Mouse (Mus musculus): ENCODE measurements at regions not wholly inside any gene's neighbourhood (a gene's known extent, or its start where the extent isn't known, plus 50 kb on each side); places are given as distances from the start of the nearest gene placed in this dataset.
A peak's percentile ranks its signal among the peaks of the same experiment; 100 is the strongest.

DNA sequence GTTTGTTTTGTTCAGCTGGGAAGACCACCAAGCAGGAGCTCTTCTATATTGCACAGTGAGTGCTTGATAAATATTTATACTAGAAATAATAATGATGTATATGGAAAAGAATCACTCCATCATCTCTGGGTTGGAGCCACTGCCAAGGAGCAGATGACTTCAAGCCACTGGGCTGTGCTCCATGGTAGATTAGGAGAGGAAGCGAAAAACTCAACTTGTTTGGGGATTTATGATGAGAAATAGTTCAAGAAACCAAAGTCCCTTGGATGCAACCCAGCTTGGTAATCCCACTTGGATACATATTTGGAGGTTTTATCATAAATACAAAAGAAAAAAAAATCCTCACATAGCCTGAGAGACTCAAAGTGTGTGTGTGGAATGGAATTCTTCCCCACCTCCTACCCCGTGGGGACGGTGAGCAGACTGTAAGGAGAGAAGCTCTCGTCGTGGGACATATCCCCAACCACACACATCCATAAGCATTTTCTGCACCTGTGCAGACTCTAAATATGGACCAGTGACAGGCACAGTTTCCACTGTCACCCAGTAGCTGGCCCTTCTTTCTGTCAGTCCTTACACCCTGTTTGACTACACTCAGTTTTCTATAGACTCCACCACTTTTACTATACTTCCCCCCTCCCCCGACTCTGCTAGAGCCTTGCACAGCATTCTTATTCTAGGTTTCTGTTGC is 176.4 kb upstream of the Hmga2 start:
- Histone ChIP-seq H3K4me1 (ENCODE audit: insufficient read depth) (0 out of 2 replicates have a peak, but pooled peaks cover 5% of the 10 kb centered on the region), H3K4me3 (ENCODE audit: low read depth, low read length) (no peak overlapping the region), H3K9ac (no peak overlapping the region), H3K27ac (ENCODE audit: low read depth, low read length) (no peak overlapping the region), H3K36me3 (ENCODE audit: insufficient read depth) (no peaks in the 10 kb centered on the region), H3K9me3 (ENCODE audit: low read length) (0 out of 2 replicates have a peak, but pooled peaks cover 4% of the 10 kb centered on the region), H3K4me2 (ENCODE audit: low read depth) (no peak overlapping the region), H3K27me3 (ENCODE audit: insufficient read depth, low read length) (no peaks in the 10 kb centered on the region; the same call in 1 of the 2 replicates)
- DNase-seq (no peak), ATAC-seq (no peak)
- 90% methylated on average over 6 of the region's 6 CpGs for WGBS
- TF ChIP-seq CTCF (IDR thresholded peaks at IDR 0.05; ENCODE audit: low read depth): no peak

DNA sequence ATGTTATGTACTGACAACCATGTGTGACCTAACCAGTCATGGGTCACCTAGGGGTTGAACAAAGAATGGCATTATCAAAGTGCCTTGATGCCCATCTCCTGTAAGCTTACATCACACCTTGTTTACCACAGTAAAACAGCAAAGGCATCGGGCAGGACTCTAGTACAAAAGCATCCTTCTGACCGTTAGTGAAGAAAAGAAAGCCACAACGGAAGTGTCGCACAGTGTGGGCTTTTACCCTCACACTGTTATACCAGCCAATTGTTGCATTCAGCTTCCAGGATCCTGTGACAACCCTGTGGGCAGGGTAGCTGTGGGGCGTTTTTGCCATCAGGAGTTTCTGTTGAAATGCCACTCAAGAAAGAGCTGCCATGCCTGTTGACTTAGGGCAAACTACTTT is 175.6 kb upstream of the Hmga2 start:
- WGBS: 90% methylated on average over 5 of the region's 5 CpGs
- Histone ChIP-seq H3K27ac (ENCODE audit: low read depth, low read length) (no peak overlapping the region), H3K9me3 (ENCODE audit: low read length) (0 out of 2 replicates have a peak, but pooled peaks cover 4% of the 10 kb centered on the region), H3K4me2 (ENCODE audit: low read depth) (no peak overlapping the region), H3K4me1 (ENCODE audit: insufficient read depth) (peaks cover 5% of the 10 kb centered on the region; the same call in 1 of the 2 replicates), H3K9ac (no peak overlapping the region), H3K4me3 (ENCODE audit: low read depth, low read length) (no peak overlapping the region), H3K27me3 (ENCODE audit: insufficient read depth, low read length) (no peaks in the 10 kb centered on the region; the same call in 1 of the 2 replicates), H3K36me3 (ENCODE audit: insufficient read depth) (no peaks in the 10 kb centered on the region)
- no peak for TF ChIP-seq CTCF (IDR thresholded peaks at IDR 0.05; ENCODE audit: low read depth)
- ATAC-seq: no peak
- DNase-seq: no peak

DNA sequence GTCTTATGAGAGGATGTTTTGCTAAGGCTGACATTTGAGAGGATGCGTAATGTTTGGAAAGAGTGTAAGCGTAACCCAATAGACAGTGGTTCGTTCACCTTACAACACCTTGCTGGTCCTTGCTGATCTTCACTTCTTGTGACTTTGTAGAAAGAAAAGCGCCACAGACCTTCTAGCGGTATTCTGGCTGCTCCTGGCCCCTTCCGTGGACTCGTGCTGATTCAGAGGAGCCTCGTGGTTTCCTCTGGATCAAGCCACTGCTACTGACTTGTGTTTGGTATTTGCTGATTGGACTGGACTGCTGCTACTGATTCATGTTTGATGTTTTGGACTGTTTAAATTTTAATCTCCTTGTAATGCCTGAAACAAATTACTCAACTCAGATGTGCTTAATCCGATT is 174.1 kb upstream of the Hmga2 start:
- no peaks in the 10 kb centered on the region for H3K36me3 ChIP-seq (ENCODE audit: insufficient read depth)
- 95% methylated on average over 9 of the region's 9 CpGs for WGBS
- 0 out of 2 replicates have a peak, but pooled peaks cover 4% of the 10 kb centered on the region for H3K9me3 ChIP-seq (ENCODE audit: low read length)
- H3K4me3 ChIP-seq (ENCODE audit: low read depth, low read length): no peak overlapping the region
- H3K4me1 ChIP-seq (ENCODE audit: insufficient read depth): peaks cover 5% of the 10 kb centered on the region; the same call in 1 of the 2 replicates
- H3K4me2 ChIP-seq (ENCODE audit: low read depth): no peak overlapping the region
- no peak for TF ChIP-seq CTCF (IDR thresholded peaks at IDR 0.05; ENCODE audit: low read depth)
- no peak for ATAC-seq
- no peak for DNase-seq
- H3K27ac ChIP-seq (ENCODE audit: low read depth, low read length): no peak overlapping the region
- no peak overlapping the region for H3K9ac ChIP-seq
- no peaks in the 10 kb centered on the region; the same call in 1 of the 2 replicates for H3K27me3 ChIP-seq (ENCODE audit: insufficient read depth, low read length)

DNA sequence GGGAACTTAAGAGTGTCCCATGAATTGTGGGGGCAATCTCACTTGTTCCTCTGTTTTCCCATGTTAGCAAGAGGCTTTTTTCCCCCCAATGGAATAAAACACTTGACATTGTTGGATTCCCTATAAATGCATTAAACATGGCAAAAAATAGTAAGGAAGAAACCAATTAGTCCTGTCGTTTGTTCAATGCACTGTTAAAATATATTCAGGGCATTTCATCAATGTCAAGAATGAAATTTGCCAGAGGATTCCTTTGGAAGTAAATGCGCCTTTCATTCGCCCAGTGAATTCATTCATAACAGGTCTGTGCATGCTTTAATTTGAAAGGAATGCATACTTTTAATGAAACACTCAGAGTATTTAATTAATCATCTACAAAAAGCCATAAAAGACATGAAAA is 172.5 kb upstream of the Hmga2 start:
- Histone ChIP-seq H3K4me3 (ENCODE audit: low read depth, low read length) (no peak overlapping the region), H3K36me3 (ENCODE audit: insufficient read depth) (no peaks in the 10 kb centered on the region), H3K4me2 (ENCODE audit: low read depth) (no peak overlapping the region), H3K9me3 (ENCODE audit: low read length) (0 out of 2 replicates have a peak, but pooled peaks cover 4% of the 10 kb centered on the region), H3K9ac (no peak overlapping the region), H3K4me1 (ENCODE audit: insufficient read depth) (no peaks in the 10 kb centered on the region; the same call in 1 of the 2 replicates), H3K27ac (ENCODE audit: low read depth, low read length) (no peak overlapping the region), H3K27me3 (ENCODE audit: insufficient read depth, low read length) (no peaks in the 10 kb centered on the region; the same call in 1 of the 2 replicates)
- no peak for TF ChIP-seq CTCF (IDR thresholded peaks at IDR 0.05; ENCODE audit: low read depth)
- no peak for ATAC-seq
- 37% methylated on average over 3 of the region's 3 CpGs for WGBS
- DNase-seq: no peak

DNA sequence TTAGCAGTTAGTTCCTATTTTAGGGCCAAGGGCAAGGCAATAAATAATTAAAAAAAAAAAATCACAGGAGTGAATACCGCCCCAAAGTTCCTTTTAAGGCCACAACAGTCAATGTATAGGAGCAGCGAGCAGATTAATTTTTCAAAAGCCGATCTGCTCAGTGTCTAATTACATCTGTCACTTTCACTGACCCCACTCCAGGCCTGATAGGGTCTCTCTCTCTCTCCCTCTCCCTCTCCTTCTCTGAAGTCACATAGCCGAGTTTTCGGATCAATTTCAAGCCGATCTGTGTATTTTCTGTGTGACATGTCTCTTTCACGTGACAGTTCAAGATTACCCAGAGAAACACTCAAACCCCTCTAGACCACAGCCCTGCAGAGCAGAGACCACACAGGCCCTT is 171.8 kb upstream of the Hmga2 start:
- H3K4me2 ChIP-seq (ENCODE audit: low read depth): no peak overlapping the region

DNA sequence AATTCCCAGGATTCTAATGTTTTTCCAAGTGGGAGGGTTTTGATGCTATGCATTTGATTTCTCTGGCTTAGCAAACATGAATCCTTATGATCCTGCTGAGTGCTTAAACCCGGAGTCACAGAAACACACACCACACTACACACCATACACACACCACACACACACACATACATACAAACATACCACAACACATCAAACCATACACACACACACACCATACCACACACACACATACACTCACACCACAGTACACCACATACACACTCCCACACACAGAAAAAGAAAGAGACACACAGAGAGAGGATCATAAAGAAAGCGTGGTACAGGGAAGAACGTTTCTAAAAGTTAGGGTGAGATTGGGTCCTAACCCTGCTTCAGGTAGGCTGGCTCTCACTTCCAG is 171.1 kb upstream of the Hmga2 start:
- H3K27me3 ChIP-seq (ENCODE audit: insufficient read depth, low read length): no peaks in the 10 kb centered on the region; the same call in 1 of the 2 replicates
- no peak overlapping the region for H3K4me3 ChIP-seq (ENCODE audit: low read depth, low read length)
- H3K36me3 ChIP-seq (ENCODE audit: insufficient read depth): no peaks in the 10 kb centered on the region
- DNase-seq (no peak), ATAC-seq (no peak)
- no peaks in the 10 kb centered on the region; the same call in 1 of the 2 replicates for H3K4me1 ChIP-seq (ENCODE audit: insufficient read depth)
- no peak for TF ChIP-seq CTCF (IDR thresholded peaks at IDR 0.05; ENCODE audit: low read depth)
- 0 out of 2 replicates have a peak, but pooled peaks cover 4% of the 10 kb centered on the region for H3K9me3 ChIP-seq (ENCODE audit: low read length)
- H3K4me2 ChIP-seq (ENCODE audit: low read depth): peak overlapping the region; percentile 32
- no peak overlapping the region for H3K9ac ChIP-seq
- WGBS: 59% methylated on average over 3 of the region's 3 CpGs
- no peak overlapping the region for H3K27ac ChIP-seq (ENCODE audit: low read depth, low read length)

More for the DNA sequence above, 171.8 kb upstream of the Hmga2 start:
- Histone ChIP-seq H3K36me3 (ENCODE audit: insufficient read depth) (no peaks in the 10 kb centered on the region), H3K27ac (ENCODE audit: low read depth, low read length) (no peak overlapping the region), H3K4me3 (ENCODE audit: low read depth, low read length) (no peak overlapping the region), H3K9me3 (ENCODE audit: low read length) (0 out of 2 replicates have a peak, but pooled peaks cover 4% of the 10 kb centered on the region), H3K27me3 (ENCODE audit: insufficient read depth, low read length) (no peaks in the 10 kb centered on the region; the same call in 1 of the 2 replicates), H3K9ac (no peak overlapping the region), H3K4me1 (ENCODE audit: insufficient read depth) (no peaks in the 10 kb centered on the region; the same call in 1 of the 2 replicates)
- TF ChIP-seq CTCF (IDR thresholded peaks at IDR 0.05; ENCODE audit: low read depth): no peak
- ATAC-seq: no peak
- no peak for DNase-seq
- 55% methylated on average over 7 of the region's 7 CpGs for WGBS

DNA sequence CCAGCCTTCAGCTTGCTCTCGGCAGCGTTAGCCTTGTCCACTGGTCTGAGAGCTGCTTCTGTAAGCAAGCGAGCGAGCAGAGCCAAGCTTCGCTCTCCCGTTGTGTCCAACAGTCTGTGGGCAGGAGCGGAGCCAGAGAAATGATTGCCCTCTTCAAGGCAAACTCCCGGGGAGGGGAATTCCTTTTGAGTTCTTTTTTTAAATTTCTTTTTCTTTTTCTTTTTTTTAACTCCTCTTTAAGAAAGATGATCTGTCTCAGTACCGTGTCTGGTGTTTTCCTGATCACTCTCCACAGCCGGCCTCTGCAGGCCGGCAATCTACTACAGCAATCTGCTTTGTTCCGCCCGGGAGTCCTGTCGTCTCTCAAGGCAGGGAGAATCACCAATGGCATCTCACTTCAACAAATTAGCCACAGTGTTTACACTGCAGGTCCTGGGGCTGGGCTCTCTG is 170.6 kb upstream of the Hmga2 start:
- Histone ChIP-seq H3K4me1 (ENCODE audit: insufficient read depth) (no peaks in the 10 kb centered on the region; the same call in 1 of the 2 replicates), H3K9me3 (ENCODE audit: low read length) (0 out of 2 replicates have a peak, but pooled peaks cover 4% of the 10 kb centered on the region), H3K9ac (no peak overlapping the region), H3K4me2 (ENCODE audit: low read depth) (peak overlapping the region; percentile 32), H3K27me3 (ENCODE audit: insufficient read depth, low read length) (no peaks in the 10 kb centered on the region; the same call in 1 of the 2 replicates), H3K4me3 (ENCODE audit: low read depth, low read length) (peak overlapping the region; percentile 6; the same call in 1 of the 2 replicates), H3K27ac (ENCODE audit: low read depth, low read length) (no peak overlapping the region), H3K36me3 (ENCODE audit: insufficient read depth) (no peaks in the 10 kb centered on the region)
- no peak for TF ChIP-seq CTCF (IDR thresholded peaks at IDR 0.05; ENCODE audit: low read depth)
- peak; percentile 39 for DNase-seq
- 10% methylated on average over 14 of the region's 14 CpGs for WGBS
- ATAC-seq: peak; percentile 54; the same call in 1 of the 2 replicates

Measured in forebrain, postnatal 0 days (tissue).